Mouse (Mus musculus) brain, embryonic 14.5 days (tissue): ENCODE results near the gene Noxa1.

Experiments used
- CTCF ChIP-seq: fragments of 200-500 bp; IDR thresholded peaks from 2 replicates; pipeline ENCODE4 v1.5.1; 2012; ENCODE audit warnings: inconsistent platforms, mild to moderate bottlenecking, moderate library complexity, borderline replicate concordance; ENCODE audit not compliant: insufficient read depth, insufficient read length; ENCODE audit errors: extremely low read depth
- POLR2A ChIP-seq: fragments of 200-500 bp; IDR thresholded peaks from 2 replicates; pipeline ENCODE4 v1.6.1; 2012; ENCODE audit warnings: mild to moderate bottlenecking, inconsistent platforms, borderline replicate concordance; ENCODE audit not compliant: poor library complexity, insufficient read depth, insufficient read length, severe bottlenecking; ENCODE audit errors: extremely low read depth

- TF ChIP-seq POLR2A: no peak
- no peak for TF ChIP-seq CTCF
Measured at GRCm38 (mm10) chr2:25075506-25075905, 19.4 kb downstream of the Noxa1 start.
